Mouse (Mus musculus): ENCODE measurements around the gene Ufl1. TPM values are rescaled to one million over a fixed set of nuclear protein-coding genes. Genes with fewer than 3 reads are reported as not detected.
"Not testable (repeated sequence)": the region's sequence is repeated elsewhere in the genome, so short reads cannot be mapped to it uniquely, and the experiment has no call there.

Ufl1 gene
- polyA plus RNA-seq, 1 experiment from 2014 or later, result 42.5 TPM

GRCm38 (mm10) chr4:25257822-25258398 lies 23.7 kb downstream of the Ufl1 start:
- Histone ChIP-seq H3K36me3 (ENCODE audit: control insufficient read depth, insufficient read depth) (peaks cover 38% of the 10 kb centered on the region), H3K9ac (ENCODE audit: low read length) (no peak overlapping the region), H3K4me3 (ENCODE audit: low read length) (no peak overlapping the region), H3K9me3 (replicated peaks; ENCODE audit: control insufficient read depth, low read length) (no peaks in the 10 kb centered on the region), H3K4me1 (ENCODE audit: control insufficient read depth, insufficient read depth, low read length) (no peaks in the 10 kb centered on the region), H3K4me2 (ENCODE audit: low read depth, low read length) (no peak overlapping the region), H3K27ac (ENCODE audit: low read length) (no peak overlapping the region), H3K27me3 (ENCODE audit: control insufficient read depth, insufficient read depth, low read length) (no peaks in the 10 kb centered on the region)
- 83% methylated on average over 7 of the region's 7 CpGs for WGBS
- no peak for ATAC-seq (replicated peaks; ENCODE audit: extremely low read depth, insufficient read depth, low FRiP score)

- no peaks in the 10 kb centered on the region for H3K36me3 ChIP-seq (ENCODE audit: control insufficient read depth, insufficient read depth)
- H3K27ac ChIP-seq (ENCODE audit: low read length), result no peak within 1 kb of the TSS
- no peak within 1 kb of the TSS for H3K4me3 ChIP-seq (ENCODE audit: low read length)
- H3K9me3 ChIP-seq (replicated peaks; ENCODE audit: control insufficient read depth, low read length), result no peaks in the 10 kb centered on the region
- 87% methylated on average over 3 of the region's 3 CpGs for WGBS
- H3K27me3 ChIP-seq (ENCODE audit: control insufficient read depth, insufficient read depth, low read length), result no peaks in the 10 kb centered on the region
- ATAC-seq (replicated peaks; ENCODE audit: extremely low read depth, insufficient read depth, low FRiP score), result no peak
- no peak within 1 kb of the TSS for H3K4me2 ChIP-seq (ENCODE audit: low read depth, low read length)
- no peak within 1 kb of the TSS for H3K9ac ChIP-seq (ENCODE audit: low read length)
- H3K4me1 ChIP-seq (ENCODE audit: control insufficient read depth, insufficient read depth, low read length), result no peaks in the 10 kb centered on the region
Measured at GRCm38 (mm10) chr4:25242776-25243175, 38.8 kb downstream of the Ufl1 start, which contains the start of gene Fhl5. TSS of gene Fhl5 (minus strand) at chr4:25242876.

GRCm38 (mm10) chr4:25235663-25236062 lies 46.0 kb downstream of the Ufl1 start:
- not testable (repeated sequence) for H3K4me2 ChIP-seq (ENCODE audit: low read depth, low read length); H3K27me3 ChIP-seq (ENCODE audit: control insufficient read depth, insufficient read depth, low read length); H3K36me3 ChIP-seq (ENCODE audit: control insufficient read depth, insufficient read depth); H3K4me1 ChIP-seq (ENCODE audit: control insufficient read depth, insufficient read depth, low read length); H3K9ac ChIP-seq (ENCODE audit: low read length); H3K9me3 ChIP-seq (replicated peaks; ENCODE audit: control insufficient read depth, low read length); ATAC-seq (replicated peaks; ENCODE audit: extremely low read depth, insufficient read depth, low FRiP score); H3K4me3 ChIP-seq (ENCODE audit: low read length); H3K27ac ChIP-seq (ENCODE audit: low read length)
- WGBS, result 85% methylated on average over 1 of the region's 1 CpGs

- WGBS, result 78% methylated on average over 1 of the region's 1 CpGs
Measured at GRCm38 (mm10) chr4:25233767-25234166, 47.9 kb downstream of the Ufl1 start.

GRCm38 (mm10) chr4:25232546-25232945 lies 49.1 kb downstream of the Ufl1 start:
- ATAC-seq (replicated peaks; ENCODE audit: extremely low read depth, insufficient read depth, low FRiP score), result no peak
- Histone ChIP-seq H3K4me2 (ENCODE audit: low read depth, low read length) (no peak overlapping the region), H3K9ac (ENCODE audit: low read length) (no peak overlapping the region), H3K4me3 (ENCODE audit: low read length) (no peak overlapping the region), H3K36me3 (ENCODE audit: control insufficient read depth, insufficient read depth) (no peaks in the 10 kb centered on the region), H3K27ac (ENCODE audit: low read length) (no peak overlapping the region), H3K4me1 (ENCODE audit: control insufficient read depth, insufficient read depth, low read length) (no peaks in the 10 kb centered on the region), H3K9me3 (replicated peaks; ENCODE audit: control insufficient read depth, low read length) (no peaks in the 10 kb centered on the region), H3K27me3 (ENCODE audit: control insufficient read depth, insufficient read depth, low read length) (no peaks in the 10 kb centered on the region)
- WGBS, result 84% methylated on average over 3 of the region's 3 CpGs

More at GRCm38 (mm10) chr4:25233767-25234166, 47.9 kb downstream of the Ufl1 start:
- not testable (repeated sequence) for H3K4me3 ChIP-seq (ENCODE audit: low read length); H3K36me3 ChIP-seq (ENCODE audit: control insufficient read depth, insufficient read depth); H3K9ac ChIP-seq (ENCODE audit: low read length); H3K9me3 ChIP-seq (replicated peaks; ENCODE audit: control insufficient read depth, low read length); ATAC-seq (replicated peaks; ENCODE audit: extremely low read depth, insufficient read depth, low FRiP score); H3K4me2 ChIP-seq (ENCODE audit: low read depth, low read length); H3K27ac ChIP-seq (ENCODE audit: low read length); H3K4me1 ChIP-seq (ENCODE audit: control insufficient read depth, insufficient read depth, low read length); H3K27me3 ChIP-seq (ENCODE audit: control insufficient read depth, insufficient read depth, low read length)

GRCm38 (mm10) chr4:25227527-25227926 lies 54.1 kb downstream of the Ufl1 start:
- H3K27ac ChIP-seq (ENCODE audit: low read length), result no peak overlapping the region
- WGBS, result 16% methylated on average over 1 of the region's 1 CpGs

GRCm38 (mm10) chr4:25221927-25222326 lies 59.7 kb downstream of the Ufl1 start:
- no peak overlapping the region for H3K4me3 ChIP-seq (ENCODE audit: low read length)
- no peaks in the 10 kb centered on the region for H3K9me3 ChIP-seq (replicated peaks; ENCODE audit: control insufficient read depth, low read length)
- ATAC-seq (replicated peaks; ENCODE audit: extremely low read depth, insufficient read depth, low FRiP score), result no peak
- H3K36me3 ChIP-seq (ENCODE audit: control insufficient read depth, insufficient read depth), result no peaks in the 10 kb centered on the region
- H3K9ac ChIP-seq (ENCODE audit: low read length), result no peak overlapping the region
- H3K27me3 ChIP-seq (ENCODE audit: control insufficient read depth, insufficient read depth, low read length), result no peaks in the 10 kb centered on the region
- no peaks in the 10 kb centered on the region for H3K4me1 ChIP-seq (ENCODE audit: control insufficient read depth, insufficient read depth, low read length)
- H3K27ac ChIP-seq (ENCODE audit: low read length), result no peak overlapping the region
- H3K4me2 ChIP-seq (ENCODE audit: low read depth, low read length), result no peak overlapping the region

More at GRCm38 (mm10) chr4:25227527-25227926, 54.1 kb downstream of the Ufl1 start:
- Histone ChIP-seq H3K4me3 (ENCODE audit: low read length) (no peak overlapping the region), H3K4me1 (ENCODE audit: control insufficient read depth, insufficient read depth, low read length) (no peaks in the 10 kb centered on the region), H3K27me3 (ENCODE audit: control insufficient read depth, insufficient read depth, low read length) (no peaks in the 10 kb centered on the region), H3K9me3 (replicated peaks; ENCODE audit: control insufficient read depth, low read length) (no peaks in the 10 kb centered on the region), H3K4me2 (ENCODE audit: low read depth, low read length) (no peak overlapping the region), H3K9ac (ENCODE audit: low read length) (no peak overlapping the region), H3K36me3 (ENCODE audit: control insufficient read depth, insufficient read depth) (no peaks in the 10 kb centered on the region)
- no peak for ATAC-seq (replicated peaks; ENCODE audit: extremely low read depth, insufficient read depth, low FRiP score)

- Histone ChIP-seq H3K4me3 (ENCODE audit: low read length) (no peak overlapping the region), H3K36me3 (ENCODE audit: control insufficient read depth, insufficient read depth) (no peaks in the 10 kb centered on the region), H3K27me3 (ENCODE audit: control insufficient read depth, insufficient read depth, low read length) (no peaks in the 10 kb centered on the region), H3K4me2 (ENCODE audit: low read depth, low read length) (no peak overlapping the region), H3K9ac (ENCODE audit: low read length) (no peak overlapping the region), H3K4me1 (ENCODE audit: control insufficient read depth, insufficient read depth, low read length) (no peaks in the 10 kb centered on the region), H3K27ac (ENCODE audit: low read length) (no peak overlapping the region), H3K9me3 (replicated peaks; ENCODE audit: control insufficient read depth, low read length) (no peaks in the 10 kb centered on the region)
- no peak for ATAC-seq (replicated peaks; ENCODE audit: extremely low read depth, insufficient read depth, low FRiP score)
- WGBS, result 49% methylated on average over 5 of the region's 5 CpGs
Measured at GRCm38 (mm10) chr4:25213451-25213850, 68.2 kb downstream of the Ufl1 start.

- Histone ChIP-seq H3K4me2 (ENCODE audit: low read depth, low read length) (no peak overlapping the region), H3K27ac (ENCODE audit: low read length) (no peak overlapping the region), H3K4me1 (ENCODE audit: control insufficient read depth, insufficient read depth, low read length) (no peaks in the 10 kb centered on the region), H3K9ac (ENCODE audit: low read length) (no peak overlapping the region), H3K36me3 (ENCODE audit: control insufficient read depth, insufficient read depth) (no peaks in the 10 kb centered on the region), H3K4me3 (ENCODE audit: low read length) (no peak overlapping the region), H3K9me3 (replicated peaks; ENCODE audit: control insufficient read depth, low read length) (no peaks in the 10 kb centered on the region), H3K27me3 (ENCODE audit: control insufficient read depth, insufficient read depth, low read length) (no peaks in the 10 kb centered on the region)
- no peak for ATAC-seq (replicated peaks; ENCODE audit: extremely low read depth, insufficient read depth, low FRiP score)
- 78% methylated on average over 4 of the region's 4 CpGs for WGBS
Measured at GRCm38 (mm10) chr4:25206166-25206565, 75.5 kb downstream of the Ufl1 start.
